Mouse (Mus musculus): Measurements from ENCODE around the gene Gucy2f. TPM values are rescaled to one million over a fixed set of nuclear protein-coding genes. Genes with fewer than 3 reads are reported as not detected.
A peak's percentile ranks its signal among the peaks of the same experiment; 100 is the strongest.

Gucy2f gene
- polyA plus RNA-seq, 1 experiment from 2014 or later: not detected

DNA sequence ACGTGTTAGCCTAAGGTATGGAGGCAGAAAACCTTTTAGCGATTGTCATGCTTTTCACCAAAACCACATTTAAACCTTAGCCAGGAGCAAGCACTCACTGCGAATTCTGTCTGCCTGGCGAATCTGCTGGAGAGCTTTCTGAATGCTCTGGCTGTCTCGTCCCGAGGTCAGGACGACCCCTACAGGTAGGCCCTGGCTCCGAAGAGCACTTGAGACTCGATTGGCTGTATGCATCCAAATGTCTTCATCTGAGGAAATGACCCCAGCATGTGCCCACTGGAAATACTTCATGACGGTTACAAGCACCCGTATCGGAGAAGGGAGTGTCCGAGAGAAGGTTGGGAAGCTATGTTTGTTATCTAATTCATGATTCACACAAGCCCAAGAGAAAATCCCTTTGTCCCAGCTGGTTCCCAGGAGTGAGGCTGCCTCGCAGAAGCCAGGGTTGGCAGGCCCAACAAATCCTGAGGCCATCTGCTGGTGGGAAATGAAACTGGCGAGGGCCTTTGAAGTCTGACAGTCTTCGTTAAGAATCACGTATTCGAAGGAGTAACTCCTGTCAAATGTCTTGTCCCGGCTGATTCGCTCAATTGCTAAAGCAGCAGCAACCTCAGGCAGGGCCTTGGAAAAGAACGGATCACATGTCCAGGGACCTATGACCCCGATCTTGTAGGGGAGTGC lies 7.6 kb downstream of the Gucy2f start:
- 30% methylated on average over 22 of the region's 22 CpGs for WGBS
- Histone ChIP-seq H3K9me3 (no peaks in the 10 kb centered on the region), H3K4me3 (no peak overlapping the region), H3K27me3 (ENCODE audit: insufficient read depth, poor library complexity, severe bottlenecking) (peaks cover 32% of the 10 kb centered on the region), H3K36me3 (no peaks in the 10 kb centered on the region), H3K4me1 (replicated peaks) (no peaks in the 10 kb centered on the region), H3K27ac (no peak overlapping the region; the same call in 1 of the 2 replicates)
- peak; percentile 60 for DNase-seq (ENCODE audit: low spot score)

DNA sequence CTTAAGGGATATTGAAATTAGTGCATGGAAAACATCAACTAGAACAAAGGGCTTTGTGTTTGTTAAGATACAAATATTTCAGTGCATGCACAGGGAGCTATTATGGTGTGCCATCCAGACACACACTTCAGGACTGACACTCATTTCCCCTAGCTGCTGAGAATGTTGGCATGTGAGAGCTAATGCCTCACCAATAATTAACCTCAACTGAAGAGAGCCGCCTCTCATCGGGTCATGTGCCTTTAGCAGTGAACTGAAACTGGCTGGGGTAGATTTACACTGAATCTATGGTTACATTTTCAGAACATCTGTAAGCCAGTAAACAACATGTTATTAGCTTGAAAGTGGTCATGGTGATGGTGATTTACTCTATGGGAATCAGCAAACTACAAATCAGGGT lies 14.7 kb downstream of the Gucy2f start:
- peaks cover 40% of the 10 kb centered on the region for H3K27me3 ChIP-seq (ENCODE audit: insufficient read depth, poor library complexity, severe bottlenecking)
- no peaks in the 10 kb centered on the region for H3K36me3 ChIP-seq
- H3K27ac ChIP-seq: no peak overlapping the region
- no peaks in the 10 kb centered on the region for H3K9me3 ChIP-seq
- DNase-seq (ENCODE audit: low spot score): no peak
- H3K4me1 ChIP-seq (replicated peaks): no peaks in the 10 kb centered on the region
- no peak overlapping the region for H3K4me3 ChIP-seq
- 89% methylated on average over 2 of the region's 2 CpGs for WGBS

DNA sequence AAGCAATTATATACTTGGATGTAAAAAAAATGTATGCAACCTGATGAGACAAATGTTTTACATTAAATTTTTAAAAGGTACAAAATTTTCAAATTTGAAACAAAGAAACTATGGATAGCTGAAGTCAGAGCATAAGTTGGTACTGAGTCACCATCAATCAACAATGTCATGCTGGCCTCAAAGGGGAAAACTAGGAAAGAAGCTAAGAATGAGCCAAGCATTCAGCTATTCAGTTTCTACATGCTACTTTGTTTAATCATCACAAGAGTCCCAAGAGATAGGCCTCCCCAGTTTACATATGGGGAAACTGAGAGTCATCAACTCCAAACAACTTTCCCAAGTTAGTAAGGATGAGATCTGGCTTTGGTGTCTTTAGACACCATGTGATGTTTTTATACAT lies 19.8 kb downstream of the Gucy2f start:
- H3K27ac ChIP-seq: no peak overlapping the region
- no peaks in the 10 kb centered on the region for H3K36me3 ChIP-seq
- peaks cover 64% of the 10 kb centered on the region for H3K27me3 ChIP-seq (ENCODE audit: insufficient read depth, poor library complexity, severe bottlenecking)
- no peak for DNase-seq (ENCODE audit: low spot score)
- H3K9me3 ChIP-seq: no peaks in the 10 kb centered on the region
- H3K4me3 ChIP-seq: no peak overlapping the region
- H3K4me1 ChIP-seq (replicated peaks): no peaks in the 10 kb centered on the region

DNA sequence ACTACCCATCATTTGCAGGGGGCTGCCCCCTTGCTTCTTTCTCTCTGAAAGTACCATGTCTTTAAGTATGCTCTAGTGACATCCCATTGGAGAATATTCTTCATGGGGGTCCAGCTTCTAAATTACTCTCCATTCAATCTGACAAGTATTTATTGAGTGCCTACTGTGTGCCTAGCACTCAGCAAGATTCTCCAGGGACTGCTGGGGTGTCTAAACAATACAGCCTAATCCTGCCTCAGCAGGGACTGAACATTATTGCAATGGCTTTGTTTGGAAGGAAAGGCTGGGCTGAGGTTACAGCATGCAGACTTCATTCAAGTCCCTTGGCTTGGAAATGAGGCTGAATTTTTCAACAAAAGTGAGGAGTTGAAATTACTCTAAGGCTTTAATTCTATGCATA lies 81.0 kb downstream of the Gucy2f start:
- H3K27ac ChIP-seq: no peak overlapping the region
- H3K4me3 ChIP-seq: no peak overlapping the region
- H3K9me3 ChIP-seq: no peaks in the 10 kb centered on the region
- no peak for DNase-seq (ENCODE audit: low spot score)
- H3K36me3 ChIP-seq: no peaks in the 10 kb centered on the region
- H3K4me1 ChIP-seq (replicated peaks): no peaks in the 10 kb centered on the region
- H3K27me3 ChIP-seq (ENCODE audit: insufficient read depth, poor library complexity, severe bottlenecking): peaks cover 55% of the 10 kb centered on the region

DNA sequence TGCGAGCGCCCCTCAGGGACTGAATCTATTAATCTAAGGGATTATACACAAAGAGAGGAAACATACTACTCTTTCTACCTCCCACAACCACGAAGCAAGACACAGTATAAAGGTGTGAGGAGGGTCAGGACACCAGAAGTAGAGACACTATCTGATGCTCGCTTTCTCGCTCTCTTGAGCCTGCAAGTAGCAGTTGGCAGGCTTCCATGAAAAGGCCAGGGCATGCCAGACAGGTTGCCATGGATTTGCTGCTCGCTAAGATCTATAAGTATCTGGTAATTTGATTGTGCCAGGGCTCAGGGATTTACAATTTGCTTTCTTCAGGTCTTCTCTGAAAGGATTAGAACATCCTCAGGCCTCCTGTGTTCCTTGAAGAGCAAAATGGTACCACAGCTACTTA lies 85.5 kb downstream of the Gucy2f start:
- 80% methylated on average over 6 of the region's 6 CpGs for WGBS
- H3K4me1 ChIP-seq (replicated peaks): no peaks in the 10 kb centered on the region
- H3K9me3 ChIP-seq: no peaks in the 10 kb centered on the region
- no peak overlapping the region for H3K4me3 ChIP-seq
- no peak overlapping the region for H3K27ac ChIP-seq
- no peak for DNase-seq (ENCODE audit: low spot score)
- H3K27me3 ChIP-seq (ENCODE audit: insufficient read depth, poor library complexity, severe bottlenecking): peaks cover 69% of the 10 kb centered on the region
- no peaks in the 10 kb centered on the region for H3K36me3 ChIP-seq

DNA sequence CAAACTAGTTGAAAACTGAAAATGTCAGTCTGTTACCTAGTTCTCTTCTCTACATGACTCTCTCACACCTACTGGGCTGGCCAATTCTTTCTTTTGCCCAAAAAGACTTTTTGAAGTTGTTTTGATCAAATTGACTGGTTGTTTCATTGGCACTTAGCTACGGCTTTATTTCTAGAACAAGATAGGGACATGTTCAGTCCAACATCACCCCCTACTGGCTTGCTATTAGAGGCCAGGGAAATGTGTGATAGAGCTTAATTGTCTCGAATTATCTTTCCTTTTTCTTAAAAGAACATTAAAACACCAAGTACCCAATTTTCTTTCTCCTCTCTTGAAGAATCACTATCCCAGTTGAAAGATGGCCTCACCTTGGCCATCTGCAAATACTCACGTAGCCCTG lies 99.8 kb downstream of the Gucy2f start:
- Histone ChIP-seq H3K27me3 (ENCODE audit: insufficient read depth, poor library complexity, severe bottlenecking) (peaks cover 66% of the 10 kb centered on the region), H3K4me1 (replicated peaks) (no peaks in the 10 kb centered on the region), H3K27ac (no peak overlapping the region), H3K4me3 (no peak overlapping the region), H3K9me3 (no peaks in the 10 kb centered on the region), H3K36me3 (no peaks in the 10 kb centered on the region)
- DNase-seq (ENCODE audit: low spot score): peak; percentile 2
- 61% methylated on average over 3 of the region's 3 CpGs for WGBS

DNA sequence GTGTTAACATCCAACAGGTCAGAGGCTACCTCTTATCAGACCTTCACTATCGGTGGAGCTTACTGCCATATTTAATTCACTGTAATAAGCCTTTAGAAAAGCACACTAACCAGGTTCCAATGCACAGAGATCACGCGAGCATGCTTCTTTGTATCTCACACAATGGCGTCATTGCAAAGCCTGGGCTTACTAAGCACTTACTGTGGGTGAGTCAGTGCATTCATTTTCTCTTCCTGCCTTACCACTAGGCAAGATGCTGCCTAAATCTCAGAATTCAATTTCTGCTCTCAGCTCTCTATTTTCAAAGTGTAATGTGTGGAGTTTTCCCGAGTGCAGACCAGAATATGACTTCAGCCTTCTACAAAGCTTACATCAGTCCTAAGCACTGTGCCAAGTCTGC lies 101.2 kb downstream of the Gucy2f start:
- no peak overlapping the region for H3K4me3 ChIP-seq
- no peak for DNase-seq (ENCODE audit: low spot score)
- WGBS: 83% methylated on average over 5 of the region's 5 CpGs
- H3K4me1 ChIP-seq (replicated peaks): no peaks in the 10 kb centered on the region
- H3K36me3 ChIP-seq: no peaks in the 10 kb centered on the region
- H3K27ac ChIP-seq: no peak overlapping the region
- H3K9me3 ChIP-seq: no peaks in the 10 kb centered on the region
- H3K27me3 ChIP-seq (ENCODE audit: insufficient read depth, poor library complexity, severe bottlenecking): peaks cover 63% of the 10 kb centered on the region

DNA sequence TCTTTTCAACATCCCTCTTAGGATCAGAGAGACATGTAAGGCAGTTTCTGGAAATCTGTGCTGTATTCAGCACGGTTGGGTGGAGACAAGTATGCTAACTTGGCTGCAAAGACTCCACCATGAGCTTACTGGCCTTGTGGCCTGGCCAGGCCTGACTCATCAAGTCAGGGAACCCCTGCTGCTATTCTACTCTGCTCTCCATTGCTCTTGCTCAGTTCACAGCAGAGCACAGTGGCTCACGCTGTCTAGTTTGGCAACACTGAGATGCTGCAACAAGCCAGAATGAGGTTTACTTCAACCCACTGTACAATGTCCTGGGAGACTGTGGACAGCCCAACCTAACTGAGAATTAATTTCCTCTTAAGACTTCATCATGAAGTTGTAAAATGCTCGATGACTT lies 134.1 kb downstream of the Gucy2f start:
- 78% methylated on average over 3 of the region's 3 CpGs for WGBS
- Histone ChIP-seq H3K27me3 (ENCODE audit: insufficient read depth, poor library complexity, severe bottlenecking) (peaks cover 44% of the 10 kb centered on the region), H3K9me3 (no peaks in the 10 kb centered on the region), H3K36me3 (no peaks in the 10 kb centered on the region), H3K27ac (no peak overlapping the region), H3K4me1 (replicated peaks) (no peaks in the 10 kb centered on the region), H3K4me3 (no peak overlapping the region)
- no peak for DNase-seq (ENCODE audit: low spot score)

Other genes with a start within 250 kb of the Gucy2f start
- 8.3 and 9.3 TPM in 2 replicates for gene Nxt2, start 29.8 kb upstream of the Gucy2f start, polyA plus RNA-seq (2016; fragmentation: Nextera tagmentation; extraction: Ambion mirVana)
- 18.2 and 23.1 TPM in 2 replicates for gene Kcne1l, start 109.4 kb upstream of the Gucy2f start, polyA plus RNA-seq (2016; fragmentation: Nextera tagmentation; extraction: Ambion mirVana)
- 19.4 and 23.5 TPM in 2 replicates for gene Acsl4, start 193.6 kb upstream of the Gucy2f start, polyA plus RNA-seq (2016; fragmentation: Nextera tagmentation; extraction: Ambion mirVana)